Mouse (Mus musculus) adipocyte (in vitro differentiated cells): ENCODE data around the gene Csf2ra.
"Not testable (repeated sequence)": the region's sequence is repeated elsewhere in the genome, so short reads cannot be mapped to it uniquely, and the experiment has no call there.

Experiments used
- DNase-seq: peaks from one replicate; pipeline ENCODE4 v3.0.0-alpha.2; 2016; ENCODE audit warnings: low spot score

Csf2ra gene

GRCm38 (mm10) chr19:61224678-61225525 lies 3.3 kb downstream of the Csf2ra start:
- no peak for DNase-seq

GRCm38 (mm10) chr19:61223706-61224328 lies 4.4 kb downstream of the Csf2ra start:
- peak; percentile 68 for DNase-seq

GRCm38 (mm10) chr19:61207506-61207905 lies 20.7 kb downstream of the Csf2ra start:
- DNase-seq = not testable (repeated sequence)

GRCm38 (mm10) chr19:61199836-61200235 lies 28.4 kb downstream of the Csf2ra start:
- peak; percentile 35 for DNase-seq

GRCm38 (mm10) chr19:61199316-61199715 lies 28.9 kb downstream of the Csf2ra start:
- DNase-seq = peak; percentile 98

GRCm38 (mm10) chr19:61183590-61183989 lies 44.6 kb downstream of the Csf2ra start, which contains the start of gene Gm6020:
TSS of gene Gm6020 (plus strand) at chr19:61183890.
- DNase-seq = not testable (repeated sequence)

GRCm38 (mm10) chr19:61175756-61176324 lies 52.4 kb downstream of the Csf2ra start, which contains the start of gene Gm7102:
TSS of gene Gm7102 (minus strand) at chr19:61176309.
- DNase-seq = no peak
